Mouse (Mus musculus): ENCODE results near the gene Galnt16. TPM values are rescaled to one million over a fixed set of nuclear protein-coding genes. Genes with fewer than 3 reads are reported as not detected.

The Galnt16 gene
- polyA plus RNA-seq, 1 experiment from 2014 or later, result 0.45 TPM

DNA sequence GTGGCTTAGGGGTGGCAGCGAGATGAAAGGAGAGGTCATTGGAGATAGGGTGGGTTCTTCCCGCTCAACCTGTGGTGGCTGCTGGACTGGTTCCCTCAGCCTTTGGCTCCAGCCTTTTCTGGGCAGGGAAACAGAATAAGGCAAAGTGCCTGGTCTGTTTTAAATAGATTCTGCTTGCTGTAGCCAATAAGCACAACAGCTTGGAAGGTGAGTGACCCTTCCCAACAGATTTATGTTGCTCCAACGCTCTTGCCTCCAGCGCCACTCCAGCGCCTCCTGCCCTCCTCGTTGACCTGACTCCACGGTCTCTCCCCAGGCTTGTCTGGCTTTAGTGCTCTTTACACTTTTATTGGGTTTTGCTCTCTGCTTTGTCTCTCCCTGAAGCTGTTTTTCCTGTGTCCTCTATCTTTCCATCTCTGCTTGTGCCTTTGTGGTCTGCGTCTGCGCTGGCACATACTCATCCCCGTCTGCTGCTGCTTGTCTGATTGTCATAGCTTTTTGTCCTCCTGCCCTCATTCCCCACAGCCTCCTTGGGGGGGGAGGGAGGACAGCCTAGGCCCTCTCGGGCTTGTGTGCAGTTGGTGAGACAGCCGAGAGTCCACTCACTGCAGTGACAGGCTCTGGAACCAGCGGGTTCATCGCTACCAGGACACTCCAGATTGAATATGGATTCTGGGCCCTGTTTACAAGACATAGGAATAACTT is 10.9 kb upstream of the Galnt16 start:
- H3K4me1 ChIP-seq (replicated peaks), result no peaks in the 10 kb centered on the region; the same call in 1 of the 2 replicates
- H3K9me3 ChIP-seq (replicated peaks), result no peaks in the 10 kb centered on the region
- ATAC-seq (ENCODE audit: insufficient read depth), result no peak
- H3K4me2 ChIP-seq, result no peak overlapping the region
- H3K4me3 ChIP-seq (replicated peaks), result no peak overlapping the region
- 44% methylated on average over 14 of the region's 14 CpGs for WGBS (ENCODE audit: insufficient replicate concordance)
- H3K27me3 ChIP-seq, result no peaks in the 10 kb centered on the region
- no peak overlapping the region for H3K9ac ChIP-seq
- H3K27ac ChIP-seq (replicated peaks), result no peak overlapping the region
- H3K36me3 ChIP-seq (replicated peaks), result no peaks in the 10 kb centered on the region

DNA sequence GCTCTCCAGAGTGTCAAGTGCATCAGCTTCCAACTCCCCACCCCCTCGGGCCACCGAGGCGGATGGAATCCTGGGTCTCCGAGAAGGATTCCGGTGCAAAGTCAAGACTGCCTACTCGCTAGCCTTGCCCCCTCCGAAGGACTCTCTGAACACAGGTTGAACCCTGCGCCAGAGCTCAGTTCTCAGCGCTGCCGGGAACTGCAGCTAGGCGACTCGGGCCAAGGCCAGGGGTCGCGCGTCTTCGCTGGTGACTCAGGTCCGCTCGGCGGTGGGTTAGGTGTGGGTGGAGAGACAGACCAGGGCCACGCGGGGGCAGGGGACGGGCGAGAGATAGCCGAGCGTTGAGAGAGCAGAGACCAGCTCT is 298 bp downstream of the Galnt16 start:
- no peak overlapping the region for H3K9ac ChIP-seq
- ATAC-seq (ENCODE audit: insufficient read depth), result no peak
- peak overlapping the region; percentile 53 for H3K4me2 ChIP-seq
- no peaks in the 10 kb centered on the region for H3K36me3 ChIP-seq (replicated peaks)
- no peaks in the 10 kb centered on the region for H3K9me3 ChIP-seq (replicated peaks)
- H3K4me3 ChIP-seq (replicated peaks), result peak overlapping the region; percentile 35
- peaks cover 8% of the 10 kb centered on the region; the same call in 1 of the 2 replicates for H3K4me1 ChIP-seq (replicated peaks)
- peaks cover 95% of the 10 kb centered on the region for H3K27me3 ChIP-seq
- H3K27ac ChIP-seq (replicated peaks), result no peak overlapping the region
- 1% methylated on average over 25 of the region's 25 CpGs for WGBS (ENCODE audit: insufficient replicate concordance)

DNA sequence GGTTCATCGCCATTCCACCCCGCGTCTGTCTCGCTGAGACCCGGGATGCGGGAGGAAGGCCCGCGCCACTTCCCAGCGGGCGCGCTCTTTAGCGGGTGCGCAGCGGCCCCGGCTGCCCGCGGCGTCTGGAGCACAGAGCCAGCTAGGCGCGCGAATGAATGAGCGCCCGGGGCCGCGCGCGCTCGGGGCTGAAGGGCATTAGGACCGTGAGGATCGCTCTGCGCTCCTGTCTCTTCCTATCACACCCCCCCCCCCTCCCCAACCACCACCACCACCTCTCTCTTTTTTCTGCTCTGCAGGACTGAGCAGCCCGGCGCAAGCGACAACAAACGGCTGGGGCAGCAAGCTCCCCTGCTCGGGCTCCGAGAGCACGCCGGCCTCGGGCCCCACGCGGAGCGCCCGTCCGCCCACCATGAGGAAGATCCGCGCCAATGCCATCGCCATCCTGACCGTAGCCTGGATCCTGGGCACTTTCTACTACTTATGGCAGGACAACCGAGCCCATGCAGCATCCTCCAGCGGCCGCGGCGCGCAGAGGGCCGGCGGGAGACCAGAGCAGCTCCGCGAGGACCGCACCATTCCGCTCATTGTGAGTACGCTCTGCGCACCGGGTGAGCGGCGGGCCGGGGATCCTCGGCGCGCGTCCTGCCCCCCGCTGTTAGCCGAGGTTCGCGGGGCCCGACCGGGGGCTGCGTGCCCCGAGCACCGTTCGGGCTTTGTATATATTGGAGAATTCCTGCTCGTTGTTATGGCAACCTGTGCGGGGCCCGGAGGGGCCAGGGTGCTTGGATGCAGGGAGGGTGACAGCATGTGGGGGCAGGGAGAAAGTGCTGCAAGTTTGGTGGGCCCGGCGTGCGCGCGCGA is 912 bp downstream of the Galnt16 start:
- ATAC-seq (ENCODE audit: insufficient read depth), result no peak
- H3K4me2 ChIP-seq, result peak overlapping the region; percentile 53
- H3K9ac ChIP-seq, result no peak overlapping the region
- H3K4me1 ChIP-seq (replicated peaks), result peaks cover 8% of the 10 kb centered on the region; the same call in 1 of the 2 replicates
- peak overlapping the region; percentile 35 for H3K4me3 ChIP-seq (replicated peaks)
- H3K27me3 ChIP-seq, result peaks cover 96% of the 10 kb centered on the region
- H3K27ac ChIP-seq (replicated peaks), result no peak overlapping the region
- H3K36me3 ChIP-seq (replicated peaks), result no peaks in the 10 kb centered on the region
- 1% methylated on average over 81 of the region's 90 CpGs for WGBS (ENCODE audit: insufficient replicate concordance)
- no peaks in the 10 kb centered on the region for H3K9me3 ChIP-seq (replicated peaks)

DNA sequence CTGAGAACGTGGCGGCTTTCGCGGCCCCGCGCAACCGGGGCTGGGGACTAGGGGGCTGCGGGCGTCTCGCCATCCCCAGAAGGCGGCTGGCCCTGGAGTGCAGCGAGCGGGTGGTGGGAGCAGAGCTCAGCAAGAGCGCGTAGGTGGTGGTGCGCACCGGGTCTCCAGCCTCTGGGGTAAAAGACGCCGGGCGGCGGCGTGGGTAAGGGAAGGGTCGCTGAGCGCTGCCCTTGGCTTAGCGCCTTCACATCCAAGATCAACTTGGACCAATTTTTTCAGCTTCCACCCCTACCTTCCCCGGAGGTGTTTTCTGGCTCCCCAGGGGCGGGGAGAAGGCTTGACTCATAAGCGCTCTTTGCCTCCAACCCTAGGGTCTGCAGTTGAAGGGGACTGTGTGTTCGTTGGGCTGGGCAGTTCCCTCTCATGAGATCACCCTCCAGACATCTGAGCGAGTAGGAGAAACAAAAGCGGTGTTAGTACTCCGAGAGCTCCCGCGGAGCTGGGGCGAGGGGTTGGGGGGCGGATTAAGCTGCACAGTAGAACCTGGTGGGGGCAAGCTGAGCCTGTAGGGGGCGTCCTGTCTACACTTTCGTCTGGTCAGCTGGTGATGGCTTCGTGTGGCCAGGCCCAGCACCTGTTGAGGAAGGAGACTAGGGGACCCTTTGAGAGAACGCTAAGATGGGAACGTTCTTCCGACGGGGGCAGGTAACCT is 1.7 kb downstream of the Galnt16 start:
- ATAC-seq (ENCODE audit: insufficient read depth), result no peak
- Histone ChIP-seq H3K36me3 (replicated peaks) (no peaks in the 10 kb centered on the region), H3K27me3 (peaks cover 96% of the 10 kb centered on the region), H3K4me2 (peak overlapping the region; percentile 53), H3K9ac (no peak overlapping the region), H3K4me1 (replicated peaks) (peaks cover 8% of the 10 kb centered on the region; the same call in 1 of the 2 replicates), H3K9me3 (replicated peaks) (no peaks in the 10 kb centered on the region), H3K4me3 (replicated peaks) (peak overlapping the region; percentile 35), H3K27ac (replicated peaks) (no peak overlapping the region)
- WGBS (ENCODE audit: insufficient replicate concordance), result 4% methylated on average over 43 of the region's 43 CpGs

DNA sequence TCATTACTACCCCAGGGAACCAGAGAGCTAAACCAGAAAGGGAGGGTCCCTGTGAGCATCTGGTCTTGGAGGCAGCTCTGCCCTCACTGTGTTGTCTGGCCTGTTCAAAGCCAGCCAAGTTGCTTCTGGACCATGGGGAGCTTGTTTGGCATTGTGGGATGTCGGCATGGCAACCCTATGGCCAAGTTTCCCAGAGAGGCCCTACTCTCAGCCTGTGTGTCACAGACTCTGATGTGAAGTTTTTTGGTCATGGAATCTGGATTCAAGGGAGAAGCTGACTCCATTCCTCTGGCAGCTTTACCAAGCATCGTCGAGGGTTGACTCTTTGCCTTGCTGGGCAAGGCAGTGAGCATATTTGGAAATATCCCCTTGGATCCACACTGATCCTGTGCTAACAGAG is 3.9 kb downstream of the Galnt16 start:
- Histone ChIP-seq H3K9me3 (replicated peaks) (no peaks in the 10 kb centered on the region), H3K27ac (replicated peaks) (no peak overlapping the region), H3K4me2 (no peak overlapping the region), H3K27me3 (peaks cover 90% of the 10 kb centered on the region), H3K4me1 (replicated peaks) (peaks cover 8% of the 10 kb centered on the region; the same call in 1 of the 2 replicates), H3K9ac (no peak overlapping the region), H3K4me3 (replicated peaks) (no peak overlapping the region), H3K36me3 (replicated peaks) (no peaks in the 10 kb centered on the region)
- 44% methylated on average over 3 of the region's 3 CpGs for WGBS (ENCODE audit: insufficient replicate concordance)
- ATAC-seq (ENCODE audit: insufficient read depth), result no peak

DNA sequence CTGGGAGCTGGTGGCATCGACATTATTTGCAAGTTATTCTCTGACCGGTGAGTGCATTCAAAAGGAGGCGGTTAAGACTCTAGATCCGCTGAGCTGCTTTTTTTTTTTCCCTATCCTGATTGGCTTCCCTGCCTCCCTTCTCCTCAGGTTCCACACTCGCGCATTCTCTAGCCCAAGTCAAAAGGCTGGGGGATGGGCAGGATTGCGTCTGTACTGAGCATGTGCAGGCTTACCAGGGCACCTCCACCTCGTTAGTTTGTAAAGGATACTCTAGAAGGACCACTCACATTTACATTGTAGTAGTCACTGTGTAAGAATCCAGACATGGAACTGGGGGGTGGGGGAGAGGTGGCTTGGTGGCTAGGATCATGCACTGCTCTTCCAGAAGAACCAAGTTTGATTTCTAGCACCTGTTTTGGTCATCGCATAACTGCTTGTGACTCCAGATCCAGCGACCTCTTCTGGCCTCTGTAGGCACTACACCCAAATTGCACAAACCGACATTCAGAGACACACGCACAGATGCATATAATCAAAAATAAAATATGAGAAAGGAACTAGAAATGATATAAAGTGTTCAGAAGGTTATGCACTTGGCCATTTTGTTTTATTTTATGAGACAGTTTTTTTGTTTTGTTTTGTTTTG is 6.3 kb downstream of the Galnt16 start:
- 32% methylated on average over 12 of the region's 12 CpGs for WGBS (ENCODE audit: insufficient replicate concordance)
- Histone ChIP-seq H3K27me3 (peaks cover 77% of the 10 kb centered on the region), H3K9me3 (replicated peaks) (no peaks in the 10 kb centered on the region), H3K4me2 (no peak overlapping the region), H3K4me1 (replicated peaks) (peaks cover 3% of the 10 kb centered on the region; the same call in 1 of the 2 replicates), H3K36me3 (replicated peaks) (no peaks in the 10 kb centered on the region), H3K9ac (no peak overlapping the region), H3K4me3 (replicated peaks) (no peak overlapping the region), H3K27ac (replicated peaks) (no peak overlapping the region)
- no peak for ATAC-seq (ENCODE audit: insufficient read depth)

DNA sequence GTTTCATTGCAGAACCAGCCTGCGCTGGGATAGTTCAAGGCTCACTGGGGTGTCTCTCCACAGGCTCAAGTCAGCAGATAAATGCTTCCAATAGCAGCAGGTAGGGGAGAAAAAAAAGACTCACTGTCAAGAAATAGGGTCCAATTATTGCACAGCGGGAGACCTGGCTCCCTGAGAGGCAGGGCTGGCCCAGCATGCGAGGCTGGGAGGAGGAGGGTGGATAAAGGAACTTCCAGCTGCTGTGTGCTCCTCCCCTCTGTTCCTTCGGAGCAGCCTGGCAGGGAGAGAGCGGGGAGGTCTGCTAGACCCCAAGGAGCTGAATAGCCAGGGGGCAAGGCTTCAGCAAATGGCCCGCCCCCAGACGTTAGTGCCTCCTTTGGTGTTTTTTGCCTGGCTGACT is 7.4 kb downstream of the Galnt16 start:
- Histone ChIP-seq H3K4me1 (replicated peaks) (no peaks in the 10 kb centered on the region), H3K9me3 (replicated peaks) (no peaks in the 10 kb centered on the region), H3K4me2 (no peak overlapping the region), H3K4me3 (replicated peaks) (no peak overlapping the region), H3K9ac (no peak overlapping the region), H3K36me3 (replicated peaks) (no peaks in the 10 kb centered on the region), H3K27me3 (peaks cover 65% of the 10 kb centered on the region), H3K27ac (replicated peaks) (no peak overlapping the region)
- no peak for ATAC-seq (ENCODE audit: insufficient read depth)
- 23% methylated on average over 7 of the region's 7 CpGs for WGBS (ENCODE audit: insufficient replicate concordance)

DNA sequence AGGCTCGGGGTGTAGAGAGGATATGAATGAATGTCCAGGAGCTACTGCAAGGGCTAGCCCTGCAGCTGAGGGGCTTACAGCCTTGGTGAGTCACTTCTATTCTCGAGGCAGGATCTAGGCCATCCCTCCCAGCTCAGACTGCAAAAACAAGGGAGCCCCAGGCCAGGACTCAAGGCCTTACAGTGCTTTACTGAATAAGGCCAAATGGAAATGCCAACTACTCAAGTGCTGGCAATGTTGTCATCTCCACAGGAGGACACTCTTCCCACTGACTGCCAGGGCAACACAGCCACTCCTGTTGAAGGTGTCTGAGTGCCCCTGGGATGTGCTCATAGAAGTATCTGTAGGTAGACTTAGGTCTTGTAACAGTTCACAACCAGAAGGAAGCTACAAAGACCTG is 8.4 kb downstream of the Galnt16 start:
- no peak overlapping the region for H3K4me2 ChIP-seq
- H3K9ac ChIP-seq, result no peak overlapping the region
- H3K4me1 ChIP-seq (replicated peaks), result 0 out of 2 replicates have a peak, but pooled peaks cover 1% of the 10 kb centered on the region
- H3K9me3 ChIP-seq (replicated peaks), result no peaks in the 10 kb centered on the region
- H3K4me3 ChIP-seq (replicated peaks), result no peak overlapping the region
- WGBS (ENCODE audit: insufficient replicate concordance), result 54% methylated on average over 2 of the region's 2 CpGs
- H3K36me3 ChIP-seq (replicated peaks), result no peaks in the 10 kb centered on the region
- ATAC-seq (ENCODE audit: insufficient read depth), result no peak
- peaks cover 55% of the 10 kb centered on the region for H3K27me3 ChIP-seq
- H3K27ac ChIP-seq (replicated peaks), result no peak overlapping the region

DNA sequence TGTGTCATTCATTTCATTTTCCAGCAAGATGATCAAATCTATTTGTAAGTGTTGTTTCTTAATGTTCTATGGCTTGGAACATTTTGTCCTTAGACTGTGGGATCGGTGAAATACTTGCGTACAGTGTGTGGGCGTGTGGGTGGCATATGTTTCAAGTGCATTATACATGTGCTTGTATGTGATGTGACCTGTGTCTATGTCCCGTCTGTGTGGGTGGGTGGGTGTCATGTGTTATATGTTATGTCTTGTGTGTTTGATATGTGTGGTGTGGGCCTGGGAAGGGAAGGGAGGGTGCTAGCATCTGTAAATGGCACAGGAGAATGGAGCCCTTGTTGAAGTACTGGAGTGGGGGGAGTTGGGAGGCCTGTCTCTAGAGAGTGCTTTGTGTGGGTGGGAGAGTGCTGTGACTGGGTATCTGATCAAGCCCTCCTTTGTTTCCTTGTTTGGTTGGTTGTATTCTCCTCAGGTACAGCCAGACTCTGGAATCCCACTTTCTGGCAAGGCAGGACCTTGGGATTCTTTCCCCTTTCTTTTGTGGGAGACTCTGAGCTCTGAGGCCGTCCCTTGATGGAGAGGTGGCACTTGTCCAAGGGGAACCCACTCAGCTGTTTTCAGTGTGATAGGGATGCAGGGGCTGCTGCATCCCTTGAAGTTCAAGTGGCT is 9.8 kb downstream of the Galnt16 start:
- no peak for ATAC-seq (ENCODE audit: insufficient read depth)
- WGBS (ENCODE audit: insufficient replicate concordance), result 69% methylated on average over 5 of the region's 5 CpGs
- no peak overlapping the region for H3K9ac ChIP-seq
- H3K9me3 ChIP-seq (replicated peaks), result no peaks in the 10 kb centered on the region
- no peaks in the 10 kb centered on the region for H3K36me3 ChIP-seq (replicated peaks)
- no peak overlapping the region for H3K27ac ChIP-seq (replicated peaks)
- H3K4me2 ChIP-seq, result no peak overlapping the region
- H3K27me3 ChIP-seq, result peaks cover 42% of the 10 kb centered on the region
- H3K4me3 ChIP-seq (replicated peaks), result no peak overlapping the region
- peaks cover 6% of the 10 kb centered on the region; the same call in 1 of the 2 replicates for H3K4me1 ChIP-seq (replicated peaks)

DNA sequence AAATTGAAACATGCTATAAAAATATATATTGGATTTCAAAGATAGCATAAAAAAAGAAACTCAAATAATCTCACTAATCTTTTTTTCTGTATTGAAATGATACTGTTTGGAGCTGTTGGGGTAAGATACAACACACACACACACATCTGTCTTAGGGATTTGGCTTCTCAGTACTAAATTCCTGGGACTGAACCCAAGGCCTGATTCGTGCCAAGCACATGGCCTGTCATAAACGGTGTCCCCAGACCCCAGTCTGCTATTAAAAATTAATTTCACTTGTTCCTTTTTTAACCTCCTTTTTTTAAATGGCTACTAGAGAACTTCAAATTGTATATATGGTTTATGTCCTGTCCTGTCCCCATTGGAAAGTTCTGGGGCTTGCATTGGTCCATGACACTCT is 12.0 kb downstream of the Galnt16 start:
- ATAC-seq (ENCODE audit: insufficient read depth), result no peak
- H3K27me3 ChIP-seq, result peaks cover 25% of the 10 kb centered on the region
- H3K4me2 ChIP-seq, result no peak overlapping the region
- WGBS (ENCODE audit: insufficient replicate concordance), result 63% methylated on average over 2 of the region's 2 CpGs
- H3K9me3 ChIP-seq (replicated peaks), result no peaks in the 10 kb centered on the region
- H3K36me3 ChIP-seq (replicated peaks), result no peaks in the 10 kb centered on the region
- no peak overlapping the region for H3K27ac ChIP-seq (replicated peaks)
- H3K4me1 ChIP-seq (replicated peaks), result peaks cover 6% of the 10 kb centered on the region; the same call in 1 of the 2 replicates
- H3K4me3 ChIP-seq (replicated peaks), result no peak overlapping the region
- no peak overlapping the region for H3K9ac ChIP-seq

Data from liver, embryonic 15.5 days (tissue).